20 mouse cellular contexts compared by ENCODE assay signal in the genomic region with DNA sequence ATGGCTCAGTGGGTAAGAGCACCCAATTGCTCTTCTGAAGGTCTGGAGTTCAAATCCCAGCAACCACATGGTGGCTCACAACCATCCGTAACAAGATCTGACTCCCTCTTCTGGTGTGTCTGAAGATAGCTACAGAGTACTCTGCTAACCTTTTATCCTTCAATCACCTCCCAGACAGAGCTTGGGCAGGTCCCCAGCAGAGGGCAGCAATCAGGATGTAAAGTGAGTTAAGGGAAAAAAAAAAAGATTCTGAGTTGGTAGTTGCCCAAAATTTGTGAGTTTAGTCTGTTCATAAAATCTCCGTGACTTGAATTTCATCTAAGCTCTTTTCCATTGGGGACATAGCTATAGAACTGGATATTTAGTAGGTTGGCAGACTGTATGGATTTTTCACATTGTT. TPM values are rescaled to one million over a fixed set of nuclear protein-coding genes. Genes with fewer than 3 reads are reported as not detected.
DNase-seq lines count a peak whose midpoint lies in the region; ATAC-seq and TF ChIP-seq lines count a peak whose summit lies in the region.
"Not testable (repeated sequence)": the region's sequence is repeated elsewhere in the genome, so short reads cannot be mapped to it uniquely, and the experiment has no call there.
"Had no signal": no experiment of that assay in that cellular context is flagged by ENCODE, and none has a peak within 500 bp of the region (broad histone marks: within the 10 kb centered on the region; RNA-seq: fewer than 3 reads in every experiment).

No protein-coding gene starts in this region.

- TF ChIP-seq POLR2A in CH12.LX (IDR thresholded peaks at IDR 0.05; ENCODE audit: low read depth, low read length); heart, adult 2 months (IDR thresholded peaks at IDR 0.05; ENCODE audit: insufficient read depth, low read depth, low read length): not testable (repeated sequence)

- not testable (repeated sequence) for H3K79me2 ChIP-seq in CH12.LX (replicated peaks; ENCODE audit: control insufficient read depth, extremely low read depth, insufficient read depth, poor library complexity, severe bottlenecking); heart, adult 2 months (replicated peaks; ENCODE audit: control insufficient read depth, insufficient read depth, low read length)

- TF ChIP-seq RAD21 in CH12.LX (IDR thresholded peaks at IDR 0.05; ENCODE audit: low read depth, low read length), result peak; percentile 29

- 76% methylated on average over 2 of the region's 2 CpGs for WGBS in heart, adult 2 months
- WGBS in kidney, postnatal 0 days, result 76% methylated on average over 2 of the region's 2 CpGs
- WGBS in limb, embryonic 13.5 days, result 45% methylated on average over 2 of the region's 2 CpGs
- 63% methylated on average over 2 of the region's 2 CpGs for WGBS in midbrain, postnatal 0 days

- H3K4me3 ChIP-seq in CH12.LX (replicated peaks in 1 of 3; ENCODE audit: low read depth in 2 of 3, low read length in 2 of 3, poor library complexity in 1 of 3); heart, adult 2 months; kidney, postnatal 0 days (replicated peaks; ENCODE audit: low read depth, low read length); limb, embryonic 13.5 days; midbrain, postnatal 0 days (ENCODE audit: low read depth, low read length): not testable (repeated sequence)

- not testable (repeated sequence) for H3K4me1 ChIP-seq in CH12.LX (ENCODE audit: control insufficient read depth in 1 of 2, insufficient read depth in 2 of 2); heart, adult 2 months (ENCODE audit: control insufficient read depth, insufficient read depth, low read length); kidney, postnatal 0 days (replicated peaks; ENCODE audit: insufficient read depth, low read length); limb, embryonic 13.5 days; midbrain, postnatal 0 days (ENCODE audit: insufficient read depth, low read length)

- H3K9ac ChIP-seq in CH12.LX (ENCODE audit: insufficient read depth, low read depth); heart, adult 2 months (ENCODE audit: low read depth, low read length); kidney, postnatal 0 days (ENCODE audit: low read depth, low read length); limb, embryonic 13.5 days; midbrain, postnatal 0 days (replicated peaks; ENCODE audit: low read length, poor library complexity, severe bottlenecking): not testable (repeated sequence)

- DNase-seq in CH12.LX (ENCODE audit: extremely low read depth) (peak; percentile 59), R1 (ENCODE audit: low read depth, low spot score) (peak; percentile 68)
- peak; percentile 30 for DNase-seq in embryo, embryonic 11 days
- not testable (repeated sequence) for DNase-seq in heart, adult 2 months; kidney, postnatal 0 days (ENCODE audit: low spot score); midbrain, postnatal 0 days (ENCODE audit: low spot score)

- not testable (repeated sequence) for H3K36me3 ChIP-seq in CH12.LX (replicated peaks in 1 of 2; ENCODE audit: control insufficient read depth in 1 of 2, insufficient read depth in 1 of 2, low read length in 1 of 2); heart, adult 2 months (ENCODE audit: control insufficient read depth, insufficient read depth, low read length); kidney, postnatal 0 days (ENCODE audit: insufficient read depth, low read length); limb, embryonic 13.5 days; midbrain, postnatal 0 days (ENCODE audit: insufficient read depth, low read length)

- H3K4me2 ChIP-seq in CH12.LX (ENCODE audit: insufficient read depth, low read depth, poor library complexity, severe bottlenecking); kidney, postnatal 0 days (ENCODE audit: low read length); limb, embryonic 13.5 days (replicated peaks); midbrain, postnatal 0 days (ENCODE audit: low read depth, low read length, poor library complexity, severe bottlenecking): not testable (repeated sequence)

- H3K9me3 ChIP-seq in CH12.LX (replicated peaks; ENCODE audit: low read length); kidney, postnatal 0 days (replicated peaks; ENCODE audit: low read length); limb, embryonic 13.5 days; midbrain, postnatal 0 days (ENCODE audit: low read length): not testable (repeated sequence)

- not testable (repeated sequence) for H3K27ac ChIP-seq in CH12.LX (ENCODE audit: insufficient read depth, low read depth); heart, adult 2 months; kidney, postnatal 0 days; midbrain, postnatal 0 days (ENCODE audit: low read depth, low read length)
- H3K27ac ChIP-seq in limb, embryonic 13.5 days, result 0 out of 2 replicates have a peak overlapping the region, but pooled peaks have one; percentile 1

- peak in 1 of 2 experiments; percentile 74; a peak in 2 of 4 replicates for TF ChIP-seq CTCF in CH12.LX (conservative IDR thresholded peaks at IDR 0.05 in 1 of 2, IDR thresholded peaks at IDR 0.05 in 1 of 2; ENCODE audit: low read depth in 2 of 2, low read length in 2 of 2)
- TF ChIP-seq CTCF in heart, adult 2 months (IDR thresholded peaks at IDR 0.05), result 0 out of 2 replicates have a peak, but pooled peaks have one; percentile 13
- peak; percentile 45; the same call in 1 of the 2 replicates for TF ChIP-seq CTCF in kidney, postnatal 0 days (IDR thresholded peaks at IDR 0.05; ENCODE audit: low read depth)
- peak; percentile 39 for TF ChIP-seq CTCF in midbrain, postnatal 0 days (IDR thresholded peaks at IDR 0.05)

- dilution Hi-C loops in CH12.LX (cut with MboI; ENCODE audit: extremely low pct_ligation_motif_present, extremely low pct_unique_long_range_greater_than_20kb, low sequenced_read_pairs), result not testable (repeated sequence)

- H3K27me3 ChIP-seq in CH12.LX (replicated peaks); heart, adult 2 months (ENCODE audit: control insufficient read depth, insufficient read depth, low read length); kidney, postnatal 0 days (ENCODE audit: insufficient read depth, low read length); limb, embryonic 13.5 days; midbrain, postnatal 0 days (ENCODE audit: insufficient read depth, low read length): not testable (repeated sequence)

- ATAC-seq in kidney, postnatal 0 days (replicated peaks; ENCODE audit: low FRiP score, low read depth); limb, embryonic 13.5 days (ENCODE audit: low FRiP score, low read depth); midbrain, postnatal 0 days (ENCODE audit: low FRiP score): not testable (repeated sequence)

- intact Hi-C loops in heart, adult 2 months (cut with DNase I), result not testable (repeated sequence)

- not testable (repeated sequence) for TF ChIP-seq EP300 in CH12.LX (IDR thresholded peaks at IDR 0.05; ENCODE audit: low read length); heart, adult 2 months (IDR thresholded peaks at IDR 0.05; ENCODE audit: insufficient read depth, low read depth, low read length)

- in situ Hi-C loops in CH12.LX (cut with MboI; ENCODE audit: low pct_ligation_motif_present, low pct_unique_long_range_greater_than_20kb, low sequenced_read_pairs), result not testable (repeated sequence)

TF ChIP-seq in CH12.LX, 34 proteins besides CTCF, POLR2A, EP300 and RAD21:
- TF ChIP-seq SMC3 (IDR thresholded peaks at IDR 0.05; ENCODE audit: low read depth, low read length), result peak; percentile 69
- TF ChIP-seq ELF1 (IDR thresholded peaks at IDR 0.05; ENCODE audit: low read depth, low read length), result 0 out of 2 replicates have a peak, but pooled peaks have one; percentile 8
- TF ChIP-seq ZNF384 (IDR thresholded peaks at IDR 0.05; ENCODE audit: low read depth, low read length), result peak; percentile 91

RNA-seq across cellular contexts. Expression of gene Cma2, which starts 13.1 kb away (rescaled TPM):
- not detected in 2 replicates for total RNA-seq in CH12.LX (2012; rRNA removed)
- total RNA-seq in CH12.LX (2014; rRNA removed), result not detected in 2 replicates
- polyA plus RNA-seq in CH12.LX (2012; ENCODE audit: insufficient read length, low read depth), result not detected in 2 replicates
- not detected for total RNA-seq in heart, adult 2 months (2021)
- polyA plus RNA-seq in heart, adult 2 months (2012; rRNA removed), result not detected in 2 replicates
- not detected in 2 replicates for polyA plus RNA-seq in kidney, postnatal 0 days (2015; fragmentation: Nextera tagmentation; extraction: Ambion mirVana)
- polyA plus RNA-seq in limb, embryonic 13.5 days (2015; fragmentation: Nextera tagmentation; extraction: Ambion mirVana), result not detected in 2 replicates
- total RNA-seq in midbrain, postnatal 0 days (2014; rRNA removed), result not detected in 2 replicates
- not detected in 2 replicates for polyA plus RNA-seq in midbrain, postnatal 0 days (2015; fragmentation: Nextera tagmentation; extraction: Ambion mirVana)
- total RNA-seq: heart, adult 8-10 months; liver, adult 2 months; neutrophil, adult 5-6 weeks had no signal
- polyA plus RNA-seq: adrenal gland, adult 2 months; CD4-positive, CD25-positive, alpha-beta regulatory T cell, adult 4 months; embryonic facial prominence, embryonic 13.5 days; heart, embryonic 16.5 days; hindbrain, embryonic 13.5 days; intestine, embryonic 16.5 days; liver, adult 2 months; lung, embryonic 15.5 days; midbrain, embryonic 13.5 days had no signal

RNA-seq across cellular contexts. Expression of gene Cma1, which starts 19.4 kb away (rescaled TPM):
- not detected in 2 replicates for total RNA-seq in CH12.LX (2012; rRNA removed)
- not detected in 2 replicates for total RNA-seq in CH12.LX (2014; rRNA removed)
- not detected in 2 replicates for polyA plus RNA-seq in CH12.LX (2012; ENCODE audit: insufficient read length, low read depth)
- total RNA-seq in heart, adult 2 months (2021), result 1 to 10 TPM; 1.3 to 1.8 TPM
- polyA plus RNA-seq in heart, adult 2 months (2012; rRNA removed), result 2.1 and 2.5 TPM in 2 replicates
- 1.8 and 5.8 TPM in 2 replicates for polyA plus RNA-seq in kidney, postnatal 0 days (2015; fragmentation: Nextera tagmentation; extraction: Ambion mirVana)
- polyA plus RNA-seq in limb, embryonic 13.5 days (2015; fragmentation: Nextera tagmentation; extraction: Ambion mirVana), result 10.7 and 11.9 TPM in 2 replicates
- total RNA-seq in midbrain, postnatal 0 days (2014; rRNA removed), result 2.7 TPM in 1 of 2 replicates, not detected in the other
- polyA plus RNA-seq in midbrain, postnatal 0 days (2015; fragmentation: Nextera tagmentation; extraction: Ambion mirVana), result 0.42 and 1.7 TPM in 2 replicates
- total RNA-seq: liver, adult 2 months had no signal
- polyA plus RNA-seq: CD4-positive, CD25-positive, alpha-beta regulatory T cell, adult 4 months; hindbrain, embryonic 13.5 days; liver, adult 2 months; midbrain, embryonic 13.5 days had no signal

RNA-seq across cellular contexts. Expression of gene Mcpt1, which starts 53.9 kb away (rescaled TPM):
- total RNA-seq in CH12.LX (2012; rRNA removed) (0.17 TPM in 1 of 2 replicates, not detected in the other), CH12.LX (2014; rRNA removed) (0.66 and 1.0 TPM in 2 replicates)
- 0.39 and 0.41 TPM in 2 replicates for polyA plus RNA-seq in CH12.LX (2012; ENCODE audit: insufficient read length, low read depth)
- total RNA-seq in heart, adult 2 months (2021), result not detected
- polyA plus RNA-seq in heart, adult 2 months (2012; rRNA removed), result not detected in 2 replicates
- polyA plus RNA-seq in kidney, postnatal 0 days (2015; fragmentation: Nextera tagmentation; extraction: Ambion mirVana), result not detected in 2 replicates
- not detected in 2 replicates for polyA plus RNA-seq in limb, embryonic 13.5 days (2015; fragmentation: Nextera tagmentation; extraction: Ambion mirVana)
- total RNA-seq in midbrain, postnatal 0 days (2014; rRNA removed), result not detected in 2 replicates
- not detected in 2 replicates for polyA plus RNA-seq in midbrain, postnatal 0 days (2015; fragmentation: Nextera tagmentation; extraction: Ambion mirVana)
- total RNA-seq: adrenal gland, adult 2 months; gastrocnemius, postnatal 14 days; heart, adult 8-10 months; liver, adult 2 months; neutrophil, adult 5-6 weeks had no signal
- polyA plus RNA-seq: adrenal gland, adult 2 months; CD4-positive, CD25-positive, alpha-beta regulatory T cell, adult 4 months; embryonic facial prominence, embryonic 13.5 days; heart, embryonic 16.5 days; hindbrain, embryonic 13.5 days; liver, adult 2 months; lung, embryonic 15.5 days; midbrain, embryonic 13.5 days; urinary bladder, adult 2 months had no signal
